Mouse (Mus musculus): ENCODE data around the gene Trmt13. TPM values are rescaled to one million over a fixed set of nuclear protein-coding genes. Genes with fewer than 3 reads are reported as not detected.

The Trmt13 gene
- total and polyA plus RNA-seq, 3 experiments: 12.0 to 15.5 TPM; not detected in 1

DNA sequence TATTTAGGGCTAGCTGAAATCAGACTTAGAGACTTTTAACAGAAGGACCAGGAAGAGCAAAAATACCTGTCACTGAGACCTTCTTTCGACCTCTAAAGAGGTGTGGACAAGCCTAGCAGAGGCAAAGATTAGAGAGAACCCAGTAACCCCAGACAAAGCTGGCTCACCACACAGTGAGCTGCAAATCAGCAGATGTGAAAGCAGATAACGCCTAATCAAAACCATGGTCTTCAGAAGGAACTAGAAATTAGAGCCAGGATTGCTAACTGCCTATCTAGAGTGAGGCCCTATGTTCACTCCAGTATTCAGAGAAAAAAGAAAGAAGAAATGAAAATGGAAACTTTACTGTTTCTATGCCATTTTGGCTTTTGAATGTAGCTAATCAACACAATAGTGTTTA is 28.0 kb upstream of the Trmt13 start:
- H3K9ac ChIP-seq (ENCODE audit: control insufficient read depth, low read depth, low read length, poor library complexity, severe bottlenecking): no peak overlapping the region
- peak; percentile 45 for DNase-seq (ENCODE audit: low read depth, low spot score)
- H3K4me3 ChIP-seq (ENCODE audit: control insufficient read depth in 1 of 2, insufficient read depth in 1 of 2, low read depth in 2 of 2, low read length in 2 of 2): no peak overlapping the region
- no peak overlapping the region for H3K27ac ChIP-seq (ENCODE audit: control insufficient read depth, low read depth, low read length)
- H3K27me3 ChIP-seq (ENCODE audit: control insufficient read depth in 1 of 2, insufficient read depth in 2 of 2, low read length in 2 of 2): no peaks in the 10 kb centered on the region
- peaks cover 17 to 45% of the 10 kb centered on the region in 2 experiments for H3K36me3 ChIP-seq (ENCODE audit: control insufficient read depth in 1 of 2, insufficient read depth in 2 of 2, low read length in 2 of 2)
- TF ChIP-seq GATA1 (IDR thresholded peaks at IDR 0.05; ENCODE audit: low read depth, low read length): peak; percentile 55
- TF ChIP-seq EP300 (IDR thresholded peaks at IDR 0.05; ENCODE audit: low read depth in 1 of 2, low read length in 2 of 2): peak in 1 of 2 experiments; percentile 45; a peak in 1 of 4 replicates
- TF ChIP-seq TCF12 (IDR thresholded peaks at IDR 0.05; ENCODE audit: low read depth, low read length): peak; percentile 47; the same call in 1 of the 2 replicates
- TF ChIP-seq ZMIZ1 (IDR thresholded peaks at IDR 0.05; ENCODE audit: low read depth, low read length): no peak
- TF ChIP-seq RCOR1 (IDR thresholded peaks at IDR 0.05; ENCODE audit: low read depth, low read length): peak; percentile 81; the same call in 1 of the 2 replicates
- H3K4me1 ChIP-seq (ENCODE audit: control insufficient read depth in 1 of 2, insufficient read depth in 2 of 2, low read length in 2 of 2): peaks cover 0 to 8% of the 10 kb centered on the region in 2 experiments; a peak in 3 of 4 replicates
- H3K79me2 ChIP-seq (ENCODE audit: control insufficient read depth, insufficient read depth, low read length, poor library complexity): no peaks in the 10 kb centered on the region
- no peaks in the 10 kb centered on the region for H3K9me3 ChIP-seq (replicated peaks; ENCODE audit: insufficient read depth, low read length)

GRCm38 (mm10) chr3:116641811-116642371 is 27.5 kb upstream of the Trmt13 start:
- Histone ChIP-seq H3K27me3 (ENCODE audit: control insufficient read depth in 1 of 2, insufficient read depth in 2 of 2, low read length in 2 of 2) (no peaks in the 10 kb centered on the region), H3K9me3 (replicated peaks; ENCODE audit: insufficient read depth, low read length) (no peaks in the 10 kb centered on the region), H3K4me1 (ENCODE audit: control insufficient read depth in 1 of 2, insufficient read depth in 2 of 2, low read length in 2 of 2) (peaks cover 0 to 8% of the 10 kb centered on the region in 2 experiments; a peak in 3 of 4 replicates), H3K79me2 (ENCODE audit: control insufficient read depth, insufficient read depth, low read length, poor library complexity) (no peaks in the 10 kb centered on the region), H3K9ac (ENCODE audit: control insufficient read depth, low read depth, low read length, poor library complexity, severe bottlenecking) (no peak overlapping the region), H3K27ac (ENCODE audit: control insufficient read depth, low read depth, low read length) (no peak overlapping the region), H3K4me3 (ENCODE audit: control insufficient read depth in 1 of 2, insufficient read depth in 1 of 2, low read depth in 2 of 2, low read length in 2 of 2) (no peak overlapping the region), H3K36me3 (ENCODE audit: control insufficient read depth in 1 of 2, insufficient read depth in 2 of 2, low read length in 2 of 2) (peaks cover 17 to 46% of the 10 kb centered on the region in 2 experiments)
- TF ChIP-seq MAX (IDR thresholded peaks at IDR 0.05; ENCODE audit: low read length) (no peak), ETS1 (IDR thresholded peaks at IDR 0.05; ENCODE audit: low read depth, low read length) (no peak), POLR2AphosphoS2 (IDR thresholded peaks at IDR 0.05; ENCODE audit: low read length) (no peak), HCFC1 (IDR thresholded peaks at IDR 0.05; ENCODE audit: low read depth, low read length) (no peak), ZKSCAN1 (IDR thresholded peaks at IDR 0.05; ENCODE audit: low read depth, low read length) (no peak), MXI1 (IDR thresholded peaks at IDR 0.05; ENCODE audit: low read depth, low read length) (no peak)
- no peak for DNase-seq (ENCODE audit: low read depth, low spot score)

DNA sequence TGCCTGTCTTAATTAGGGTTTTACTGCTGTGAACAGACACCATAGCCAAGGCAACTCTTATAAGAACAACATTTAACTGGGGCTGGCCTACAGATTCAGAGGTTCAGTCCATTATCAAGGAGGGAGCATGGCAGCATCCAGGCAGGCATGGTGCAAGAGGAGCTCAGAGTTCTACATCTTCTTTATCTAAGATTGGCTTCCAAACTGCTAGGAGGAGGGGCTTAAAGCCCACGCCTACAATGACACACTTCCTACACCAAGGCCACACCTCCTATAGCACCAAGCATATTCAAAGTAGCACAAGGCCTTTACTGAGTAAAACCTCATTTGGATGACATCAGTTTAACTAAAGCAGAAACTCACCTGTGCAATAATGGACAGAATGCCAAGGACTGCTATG is 25.6 kb upstream of the Trmt13 start:
- H3K4me3 ChIP-seq (ENCODE audit: control insufficient read depth in 1 of 2, insufficient read depth in 1 of 2, low read depth in 2 of 2, low read length in 2 of 2): no peak overlapping the region
- H3K4me1 ChIP-seq (ENCODE audit: control insufficient read depth in 1 of 2, insufficient read depth in 2 of 2, low read length in 2 of 2): peaks cover 0 to 8% of the 10 kb centered on the region in 2 experiments; a peak in 3 of 4 replicates
- no peaks in the 10 kb centered on the region for H3K79me2 ChIP-seq (ENCODE audit: control insufficient read depth, insufficient read depth, low read length, poor library complexity)
- peak; percentile 70 for DNase-seq (ENCODE audit: low read depth, low spot score)
- peaks cover 17 to 42% of the 10 kb centered on the region in 2 experiments for H3K36me3 ChIP-seq (ENCODE audit: control insufficient read depth in 1 of 2, insufficient read depth in 2 of 2, low read length in 2 of 2)
- TF ChIP-seq POLR2A (IDR thresholded peaks at IDR 0.05; ENCODE audit: control insufficient read depth in 1 of 2, insufficient read depth in 1 of 2, low read depth in 1 of 2, low read length in 2 of 2, poor library complexity in 1 of 2): no peak
- no peak for TF ChIP-seq EP300 (IDR thresholded peaks at IDR 0.05; ENCODE audit: low read depth in 1 of 2, low read length in 2 of 2)
- TF ChIP-seq SMC3 (IDR thresholded peaks at IDR 0.05; ENCODE audit: low read depth, low read length): no peak
- H3K27me3 ChIP-seq (ENCODE audit: control insufficient read depth in 1 of 2, insufficient read depth in 2 of 2, low read length in 2 of 2): no peaks in the 10 kb centered on the region
- H3K9me3 ChIP-seq (replicated peaks; ENCODE audit: insufficient read depth, low read length): no peaks in the 10 kb centered on the region
- no peak overlapping the region for H3K27ac ChIP-seq (ENCODE audit: control insufficient read depth, low read depth, low read length)
- no peak overlapping the region for H3K9ac ChIP-seq (ENCODE audit: control insufficient read depth, low read depth, low read length, poor library complexity, severe bottlenecking)

Measured in MEL (cell line).